Mouse (Mus musculus): Measurements from ENCODE around the gene Trim44. TPM values are rescaled to one million over a fixed set of nuclear protein-coding genes. Genes with fewer than 3 reads are reported as not detected.
A peak's percentile ranks its signal among the peaks of the same experiment; 100 is the strongest.

The Trim44 gene
- polyA plus RNA-seq, 1 experiment from 2014 or later = 48.4 TPM

DNA sequence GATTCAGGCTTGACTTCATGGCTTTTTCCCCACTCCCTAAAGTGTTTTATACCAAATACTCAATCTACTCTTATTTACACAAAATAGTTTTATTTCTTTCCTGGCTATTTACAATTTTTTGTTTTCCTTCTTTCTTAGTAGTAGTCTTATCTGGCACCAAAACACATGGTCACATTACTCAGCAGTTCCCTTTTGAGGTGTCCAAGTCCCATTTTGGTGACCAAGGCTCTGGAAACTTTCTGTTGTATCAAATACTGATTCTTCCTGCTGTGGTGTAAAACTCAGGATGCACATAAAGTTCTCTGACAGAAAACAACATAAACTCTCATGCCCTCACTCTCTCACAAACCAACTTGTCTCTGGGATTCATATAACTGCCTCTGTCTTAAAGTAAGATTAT, 83.3 kb downstream of the Trim44 start:
- H3K9me3 ChIP-seq (ENCODE audit: control insufficient read depth, low read length) = no peaks in the 10 kb centered on the region

DNA sequence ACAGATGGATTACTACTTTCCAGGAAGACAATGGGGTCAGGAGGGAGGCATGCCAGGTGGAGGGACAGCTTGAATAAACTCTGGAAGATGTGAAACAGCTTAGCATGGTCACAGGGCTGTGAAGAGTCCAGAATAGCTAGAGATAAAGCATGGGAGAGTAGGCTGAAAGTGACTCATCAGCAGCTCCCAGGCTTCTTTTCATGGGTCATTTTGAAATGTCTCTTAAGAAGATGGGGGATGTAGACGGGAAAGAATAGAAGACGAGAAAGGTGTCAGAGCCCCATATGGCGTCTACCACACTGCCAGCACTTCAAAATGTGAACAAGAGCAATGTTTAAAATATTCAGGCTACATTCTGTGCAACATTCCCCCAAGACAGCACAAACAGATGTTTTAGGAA, 91.1 kb downstream of the Trim44 start:
- Histone ChIP-seq H3K27me3 (ENCODE audit: control insufficient read depth, insufficient read depth, low read length) (no peaks in the 10 kb centered on the region), H3K27ac (ENCODE audit: low read depth, low read length) (no peak overlapping the region), H3K36me3 (ENCODE audit: control insufficient read depth, insufficient read depth, low read length) (no peaks in the 10 kb centered on the region), H3K4me1 (ENCODE audit: control insufficient read depth, insufficient read depth, low read length) (no peaks in the 10 kb centered on the region), H3K9ac (ENCODE audit: low read length) (no peak overlapping the region), H3K4me2 (ENCODE audit: low read depth) (no peak overlapping the region), H3K9me3 (ENCODE audit: control insufficient read depth, low read length) (no peaks in the 10 kb centered on the region), H3K4me3 (ENCODE audit: low read depth, low read length) (no peak overlapping the region)
- DNase-seq (ENCODE audit: low spot score) (no peak), ATAC-seq (ENCODE audit: insufficient read depth, low FRiP score, low TSS enrichment) (no peak)
- 86% methylated on average over 3 of the region's 3 CpGs for WGBS

More for the DNA sequence above, 83.3 kb downstream of the Trim44 start:
- no peak overlapping the region for H3K27ac ChIP-seq (ENCODE audit: low read depth, low read length)
- no peak overlapping the region for H3K4me2 ChIP-seq (ENCODE audit: low read depth)
- no peak for DNase-seq (ENCODE audit: low spot score)
- H3K27me3 ChIP-seq (ENCODE audit: control insufficient read depth, insufficient read depth, low read length) = no peaks in the 10 kb centered on the region
- no peaks in the 10 kb centered on the region for H3K4me1 ChIP-seq (ENCODE audit: control insufficient read depth, insufficient read depth, low read length)
- no peak overlapping the region for H3K4me3 ChIP-seq (ENCODE audit: low read depth, low read length)
- no peaks in the 10 kb centered on the region for H3K36me3 ChIP-seq (ENCODE audit: control insufficient read depth, insufficient read depth, low read length)
- H3K9ac ChIP-seq (ENCODE audit: low read length) = no peak overlapping the region
- ATAC-seq (ENCODE audit: insufficient read depth, low FRiP score, low TSS enrichment) = no peak

DNA sequence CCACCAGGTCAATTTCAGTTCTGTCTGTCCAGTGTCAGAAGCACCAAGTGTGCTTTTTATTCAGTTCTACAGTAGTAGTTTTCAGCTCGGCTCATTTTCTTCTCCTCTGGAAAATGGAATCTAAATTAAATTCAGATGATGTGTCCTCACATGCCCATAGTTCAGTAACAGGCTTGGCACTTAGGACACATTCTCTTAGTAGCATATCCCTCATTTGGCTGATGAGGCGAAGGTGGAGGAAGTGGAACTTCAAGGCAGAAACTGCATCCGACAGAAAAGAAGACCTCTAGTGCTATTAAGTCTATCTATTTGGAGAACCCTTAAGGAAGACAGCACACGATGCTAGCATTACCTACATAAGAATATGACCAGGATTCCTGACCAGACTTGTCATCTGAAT, 92.5 kb downstream of the Trim44 start:
- Histone ChIP-seq H3K4me1 (ENCODE audit: control insufficient read depth, insufficient read depth, low read length) (no peaks in the 10 kb centered on the region), H3K27me3 (ENCODE audit: control insufficient read depth, insufficient read depth, low read length) (no peaks in the 10 kb centered on the region), H3K4me2 (ENCODE audit: low read depth) (no peak overlapping the region), H3K9me3 (ENCODE audit: control insufficient read depth, low read length) (no peaks in the 10 kb centered on the region), H3K36me3 (ENCODE audit: control insufficient read depth, insufficient read depth, low read length) (no peaks in the 10 kb centered on the region), H3K4me3 (ENCODE audit: low read depth, low read length) (no peak overlapping the region), H3K27ac (ENCODE audit: low read depth, low read length) (no peak overlapping the region), H3K9ac (ENCODE audit: low read length) (no peak overlapping the region)
- no peak for DNase-seq (ENCODE audit: low spot score)
- WGBS = 89% methylated on average over 4 of the region's 4 CpGs
- ATAC-seq (ENCODE audit: insufficient read depth, low FRiP score, low TSS enrichment) = no peak

DNA sequence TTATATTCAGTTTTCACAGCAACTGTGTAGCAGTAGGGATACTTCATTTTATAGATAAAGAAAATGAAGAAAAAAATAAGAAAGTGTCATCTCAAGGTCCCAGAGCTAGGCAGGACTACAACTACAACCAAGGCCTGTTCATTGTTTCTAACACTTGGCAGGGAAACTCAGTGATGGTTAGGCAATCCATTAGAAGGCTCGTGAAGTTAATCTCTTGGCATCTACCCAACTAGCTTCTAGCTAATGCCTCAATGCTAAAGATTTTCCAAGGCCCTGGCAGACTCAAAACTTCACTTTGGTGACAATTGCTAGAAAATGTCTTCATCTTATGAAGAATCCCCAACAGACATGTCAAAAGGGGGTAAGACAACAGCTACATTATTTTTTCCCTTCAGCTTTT, 93.0 kb downstream of the Trim44 start:
- WGBS = 91% methylated on average over 1 of the region's 1 CpGs
- no peak for DNase-seq (ENCODE audit: low spot score)

DNA sequence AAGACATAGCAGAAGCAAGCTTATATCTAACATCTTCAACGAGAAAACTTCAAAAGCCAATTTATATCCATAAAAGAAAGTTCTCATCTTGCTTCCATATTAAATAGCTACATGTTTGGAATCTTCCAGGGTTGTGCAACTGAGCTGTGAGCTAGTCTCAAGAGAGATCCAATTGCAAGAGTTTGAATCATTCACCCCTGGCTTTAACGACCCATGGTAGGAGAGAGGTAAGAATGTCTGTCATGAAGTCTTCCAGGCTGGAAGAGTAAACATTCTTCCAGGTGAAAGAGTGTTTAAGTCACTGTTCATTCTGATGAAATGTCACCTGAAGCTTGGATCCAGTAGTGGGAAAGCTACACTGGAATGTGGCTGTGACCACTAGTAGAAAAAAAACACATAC, 93.6 kb downstream of the Trim44 start:
- no peaks in the 10 kb centered on the region for H3K27me3 ChIP-seq (ENCODE audit: control insufficient read depth, insufficient read depth, low read length)
- no peaks in the 10 kb centered on the region for H3K36me3 ChIP-seq (ENCODE audit: control insufficient read depth, insufficient read depth, low read length)
- DNase-seq (ENCODE audit: low spot score) (no peak), ATAC-seq (ENCODE audit: insufficient read depth, low FRiP score, low TSS enrichment) (no peak)
- H3K9me3 ChIP-seq (ENCODE audit: control insufficient read depth, low read length) = no peaks in the 10 kb centered on the region
- no peak overlapping the region for H3K27ac ChIP-seq (ENCODE audit: low read depth, low read length)
- H3K4me3 ChIP-seq (ENCODE audit: low read depth, low read length) = no peak overlapping the region
- H3K4me1 ChIP-seq (ENCODE audit: control insufficient read depth, insufficient read depth, low read length) = no peaks in the 10 kb centered on the region
- H3K9ac ChIP-seq (ENCODE audit: low read length) = no peak overlapping the region
- 90% methylated on average over 2 of the region's 2 CpGs for WGBS
- no peak overlapping the region for H3K4me2 ChIP-seq (ENCODE audit: low read depth)

More for the DNA sequence above, 93.0 kb downstream of the Trim44 start:
- H3K27me3 ChIP-seq (ENCODE audit: control insufficient read depth, insufficient read depth, low read length) = no peaks in the 10 kb centered on the region
- no peak for ATAC-seq (ENCODE audit: insufficient read depth, low FRiP score, low TSS enrichment)
- H3K36me3 ChIP-seq (ENCODE audit: control insufficient read depth, insufficient read depth, low read length) = no peaks in the 10 kb centered on the region
- no peak overlapping the region for H3K4me3 ChIP-seq (ENCODE audit: low read depth, low read length)
- H3K9me3 ChIP-seq (ENCODE audit: control insufficient read depth, low read length) = no peaks in the 10 kb centered on the region
- no peaks in the 10 kb centered on the region for H3K4me1 ChIP-seq (ENCODE audit: control insufficient read depth, insufficient read depth, low read length)
- H3K9ac ChIP-seq (ENCODE audit: low read length) = no peak overlapping the region
- no peak overlapping the region for H3K4me2 ChIP-seq (ENCODE audit: low read depth)
- H3K27ac ChIP-seq (ENCODE audit: low read depth, low read length) = no peak overlapping the region

DNA sequence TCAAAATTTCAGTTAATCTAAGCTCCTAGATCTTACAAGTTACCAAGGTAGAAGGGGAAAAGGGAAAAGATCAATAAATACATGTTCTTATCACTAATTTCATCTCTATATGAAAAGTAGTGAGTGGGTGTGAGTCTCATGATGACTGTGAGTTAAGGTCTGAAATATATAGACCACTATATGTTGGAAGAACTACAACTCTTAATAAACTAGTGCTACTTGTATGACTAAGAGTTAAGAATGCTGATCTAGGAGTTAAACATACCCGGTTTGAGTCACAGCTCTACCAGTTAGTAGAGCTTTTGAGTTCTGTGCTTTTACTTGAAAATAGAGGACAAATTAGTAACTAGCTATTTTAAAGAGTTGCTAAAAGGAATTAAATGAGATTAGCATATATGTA, 94.7 kb downstream of the Trim44 start:
- DNase-seq (ENCODE audit: low spot score) (no peak), ATAC-seq (ENCODE audit: insufficient read depth, low FRiP score, low TSS enrichment) (no peak)
- Histone ChIP-seq H3K9me3 (ENCODE audit: control insufficient read depth, low read length) (no peaks in the 10 kb centered on the region), H3K27me3 (ENCODE audit: control insufficient read depth, insufficient read depth, low read length) (no peaks in the 10 kb centered on the region), H3K4me1 (ENCODE audit: control insufficient read depth, insufficient read depth, low read length) (no peaks in the 10 kb centered on the region), H3K27ac (ENCODE audit: low read depth, low read length) (no peak overlapping the region), H3K4me3 (ENCODE audit: low read depth, low read length) (no peak overlapping the region), H3K36me3 (ENCODE audit: control insufficient read depth, insufficient read depth, low read length) (no peaks in the 10 kb centered on the region), H3K4me2 (ENCODE audit: low read depth) (no peak overlapping the region), H3K9ac (ENCODE audit: low read length) (no peak overlapping the region)
- WGBS = 94% methylated on average over 1 of the region's 1 CpGs

DNA sequence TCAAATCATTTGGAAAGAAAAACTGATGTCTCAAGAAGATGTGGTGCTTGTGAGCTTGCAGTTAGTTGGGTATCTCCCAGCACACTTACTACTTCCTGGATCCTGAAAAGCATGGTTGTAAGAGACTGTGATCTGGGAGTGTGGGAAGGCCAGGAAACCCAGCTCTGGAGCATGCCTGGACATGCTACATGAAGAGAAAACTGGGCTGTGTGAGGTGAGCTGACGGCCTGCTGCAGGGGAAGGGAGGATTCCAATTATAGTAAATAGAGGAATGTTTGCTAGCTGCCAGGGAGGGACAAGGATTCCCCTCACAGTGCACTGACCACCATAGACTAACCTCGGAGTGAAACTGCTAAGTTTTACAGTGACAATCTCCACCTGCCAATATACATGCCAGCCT, 104.4 kb downstream of the Trim44 start:
- no peak for ATAC-seq (ENCODE audit: insufficient read depth, low FRiP score, low TSS enrichment)

DNA sequence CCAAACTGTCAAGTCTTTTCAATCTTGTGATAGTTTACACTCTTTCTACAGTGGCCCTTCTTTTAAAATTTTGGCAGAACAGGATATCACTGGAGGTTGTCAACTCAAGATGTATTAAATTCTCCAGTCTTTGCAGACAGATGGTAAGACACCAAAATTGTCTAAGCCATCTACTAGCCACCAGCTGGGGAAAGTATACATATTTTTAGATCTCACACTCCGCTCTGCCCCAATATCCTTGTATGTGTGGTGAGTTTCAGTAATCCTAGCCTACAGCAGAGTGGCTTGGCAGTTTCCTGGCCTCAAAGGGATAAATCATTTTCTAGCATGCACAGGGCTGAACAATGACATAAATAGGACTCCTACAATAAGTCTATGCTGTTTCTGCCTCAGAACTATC, 105.1 kb downstream of the Trim44 start:
- H3K4me3 ChIP-seq (ENCODE audit: low read depth, low read length) = no peak overlapping the region
- no peaks in the 10 kb centered on the region for H3K4me1 ChIP-seq (ENCODE audit: control insufficient read depth, insufficient read depth, low read length)
- H3K27ac ChIP-seq (ENCODE audit: low read depth, low read length) = no peak overlapping the region
- no peak overlapping the region for H3K4me2 ChIP-seq (ENCODE audit: low read depth)
- no peak overlapping the region for H3K9ac ChIP-seq (ENCODE audit: low read length)
- WGBS = 98% methylated on average over 1 of the region's 1 CpGs
- no peaks in the 10 kb centered on the region for H3K27me3 ChIP-seq (ENCODE audit: control insufficient read depth, insufficient read depth, low read length)
- H3K36me3 ChIP-seq (ENCODE audit: control insufficient read depth, insufficient read depth, low read length) = no peaks in the 10 kb centered on the region; the same call in none of the 2 replicates
- DNase-seq (ENCODE audit: low spot score) (no peak), ATAC-seq (ENCODE audit: insufficient read depth, low FRiP score, low TSS enrichment) (no peak)
- no peaks in the 10 kb centered on the region for H3K9me3 ChIP-seq (ENCODE audit: control insufficient read depth, low read length)

More for the DNA sequence above, 104.4 kb downstream of the Trim44 start:
- H3K4me3 ChIP-seq (ENCODE audit: low read depth, low read length) = no peak overlapping the region
- DNase-seq (ENCODE audit: low spot score) = no peak
- H3K9me3 ChIP-seq (ENCODE audit: control insufficient read depth, low read length) = no peaks in the 10 kb centered on the region
- no peaks in the 10 kb centered on the region for H3K4me1 ChIP-seq (ENCODE audit: control insufficient read depth, insufficient read depth, low read length)
- H3K9ac ChIP-seq (ENCODE audit: low read length) = no peak overlapping the region
- no peaks in the 10 kb centered on the region for H3K27me3 ChIP-seq (ENCODE audit: control insufficient read depth, insufficient read depth, low read length)
- 83% methylated on average over 2 of the region's 2 CpGs for WGBS
- no peak overlapping the region for H3K27ac ChIP-seq (ENCODE audit: low read depth, low read length)
- no peak overlapping the region for H3K4me2 ChIP-seq (ENCODE audit: low read depth)
- H3K36me3 ChIP-seq (ENCODE audit: control insufficient read depth, insufficient read depth, low read length) = no peaks in the 10 kb centered on the region; the same call in none of the 2 replicates

DNA sequence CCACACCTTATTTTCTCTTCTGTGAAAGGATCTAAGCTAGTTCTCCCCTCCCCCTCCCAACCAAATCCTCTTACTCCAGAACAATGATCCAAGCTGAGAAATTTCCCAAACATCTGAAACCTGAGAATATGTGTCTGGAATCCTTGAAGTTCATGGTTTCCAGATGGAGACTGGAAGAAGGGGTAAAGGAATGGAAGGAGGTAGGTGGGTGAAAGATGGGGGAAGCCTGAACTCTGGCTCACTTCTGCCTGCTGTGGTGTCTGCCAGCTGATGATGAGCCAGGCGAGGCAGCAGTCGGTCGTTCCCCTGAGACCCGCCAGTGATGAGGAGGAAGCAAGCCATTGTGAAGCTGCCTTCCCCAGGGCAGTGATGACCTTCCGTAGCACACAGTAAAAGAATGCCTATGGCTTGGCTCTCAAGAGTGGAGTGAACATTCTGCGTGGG, 112.8 kb downstream of the Trim44 start:
- Histone ChIP-seq H3K4me2 (ENCODE audit: low read depth) (no peak overlapping the region), H3K4me3 (ENCODE audit: low read depth, low read length) (no peak overlapping the region), H3K9ac (ENCODE audit: low read length) (no peak overlapping the region), H3K36me3 (ENCODE audit: control insufficient read depth, insufficient read depth, low read length) (no peaks in the 10 kb centered on the region), H3K4me1 (ENCODE audit: control insufficient read depth, insufficient read depth, low read length) (no peaks in the 10 kb centered on the region), H3K9me3 (ENCODE audit: control insufficient read depth, low read length) (no peaks in the 10 kb centered on the region), H3K27ac (ENCODE audit: low read depth, low read length) (no peak overlapping the region), H3K27me3 (ENCODE audit: control insufficient read depth, insufficient read depth, low read length) (no peaks in the 10 kb centered on the region)
- peak; percentile 20 for DNase-seq (ENCODE audit: low spot score)
- 25% methylated on average over 6 of the region's 6 CpGs for WGBS
- no peak for ATAC-seq (ENCODE audit: insufficient read depth, low FRiP score, low TSS enrichment)
